Mouse (Mus musculus) embryonic facial prominence, embryonic 10.5 days (tissue): ENCODE results near the gene Gtpbp1. TPM values are rescaled to one million over a fixed set of nuclear protein-coding genes. Genes with fewer than 3 reads are reported as not detected.
A peak's percentile ranks its signal among the peaks of the same experiment; 100 is the strongest.

Experiments
- DNase-seq: peaks from one replicate; pipeline ENCODE4 v3.0.0-alpha.2; 2017; ENCODE audit warnings: low spot score
- H3K27ac ChIP-seq: fragments of 300-500 bp; sonication (generic); replicated peaks from 2 replicates; pipeline ENCODE4 v1.5.1; 2016; ENCODE audit warnings: mild to moderate bottlenecking
- H3K27me3 ChIP-seq: fragments of 300-500 bp; sonication (generic); replicated peaks from 2 replicates; pipeline ENCODE4 v1.6.1; 2016; ENCODE audit warnings: low read depth, mild to moderate bottlenecking; ENCODE audit not compliant: poor library complexity, severe bottlenecking
- H3K36me3 ChIP-seq: fragments of 300-500 bp; sonication (generic); replicated peaks from 2 replicates; pipeline ENCODE4 v1.6.1; 2016; ENCODE audit warnings: mild to moderate bottlenecking, moderate library complexity
- H3K4me1 ChIP-seq: fragments of 300-500 bp; sonication (generic); 2 replicates; pipeline ENCODE4 v1.6.1; 2016
- H3K4me3 ChIP-seq: fragments of 300-500 bp; sonication (generic); 2 replicates; pipeline ENCODE4 v1.5.1; 2016; ENCODE audit warnings: mild to moderate bottlenecking, moderate library complexity
- H3K9me3 ChIP-seq: fragments of 300-500 bp; sonication (generic); 2 replicates; pipeline ENCODE4 v1.6.1; 2016; ENCODE audit warnings: mild to moderate bottlenecking
- WGBS: fragments of 180-500 bp; shearing (Covaris S2); methylation state at CpG from one replicate; pipeline ENCODE4 v1.1.7; 2016; 5-methylcytosine and 5-hydroxymethylcytosine counted together
- polyA plus RNA-seq: library from polyadenylated mRNA; unstranded; fragments of >200 nt; fragmentation: Nextera tagmentation; extraction: Ambion mirVana; gene quantifications from 2 replicates; pipeline ENCODE4 v1.2.1, GENCODE M21; 2016

Gtpbp1 gene
- 47.7 and 51.6 TPM in 2 replicates for polyA plus RNA-seq

DNA sequence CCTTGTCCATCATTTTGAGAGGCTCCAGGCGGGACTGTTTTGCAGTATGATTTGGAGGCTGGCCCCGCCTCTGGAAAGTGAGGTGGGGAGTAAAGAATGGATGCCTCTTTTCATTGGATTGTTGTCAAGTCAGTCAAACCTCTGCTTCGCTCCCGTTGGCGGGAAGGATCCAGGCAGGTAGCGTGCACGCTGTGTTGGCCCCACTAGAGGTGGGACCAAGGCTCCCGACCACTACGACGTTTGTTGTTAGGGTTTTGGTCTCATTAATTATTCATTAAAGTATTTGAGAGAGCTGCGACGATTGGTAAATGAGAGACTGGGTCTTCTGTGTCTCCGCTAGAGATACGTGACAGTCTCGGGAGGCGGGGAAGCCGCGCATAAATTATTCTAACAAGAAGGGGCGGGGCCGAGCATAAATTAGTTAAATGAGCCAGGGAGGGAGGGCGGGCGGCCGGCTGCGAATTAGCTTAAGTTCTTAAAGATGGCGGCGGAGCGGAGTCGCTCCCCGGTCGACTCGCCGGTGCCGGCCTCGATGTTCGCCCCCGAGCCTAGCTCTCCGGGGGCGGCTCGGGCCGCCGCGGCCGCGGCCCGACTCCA lies at the start of gene Gtpbp1:
Gtpbp1 (plus strand) TSS at position 420 of the 597 bp plus-strand sequence.
- Histone ChIP-seq H3K27ac (peak within 1 kb of the TSS; percentile 94), H3K4me1 (peaks cover 59% of the 10 kb centered on the region), H3K27me3 (no peaks in the 10 kb centered on the region), H3K9me3 (no peaks in the 10 kb centered on the region), H3K4me3 (peak within 1 kb of the TSS; percentile 97), H3K36me3 (peaks cover 20% of the 10 kb centered on the region)
- DNase-seq, result peak; percentile 96
- under 1% methylated on average over 45 of the region's 45 CpGs for WGBS

- Histone ChIP-seq H3K4me3 (no peak overlapping the region), H3K36me3 (peaks cover 49% of the 10 kb centered on the region), H3K27ac (no peak overlapping the region), H3K4me1 (no peaks in the 10 kb centered on the region), H3K9me3 (no peaks in the 10 kb centered on the region), H3K27me3 (no peaks in the 10 kb centered on the region)
- WGBS, result 78% methylated on average over 12 of the region's 12 CpGs
- no peak for DNase-seq
Observed at GRCm38 (mm10) chr15:79641135-79641817, 49.4 kb upstream of the Gtpbp1 start.

GRCm38 (mm10) chr15:79645483-79645882 lies 45.2 kb upstream of the Gtpbp1 start:
- Histone ChIP-seq H3K36me3 (peaks cover 46% of the 10 kb centered on the region), H3K4me3 (no peak overlapping the region), H3K27ac (no peak overlapping the region), H3K27me3 (no peaks in the 10 kb centered on the region), H3K4me1 (no peaks in the 10 kb centered on the region), H3K9me3 (no peaks in the 10 kb centered on the region)
- no peak for DNase-seq
- WGBS, result 82% methylated on average over 2 of the region's 2 CpGs

- no peaks in the 10 kb centered on the region for H3K27me3 ChIP-seq
- no peak overlapping the region for H3K27ac ChIP-seq
- H3K4me3 ChIP-seq, result no peak overlapping the region
- WGBS, result 88% methylated on average over 12 of the region's 12 CpGs
- DNase-seq, result no peak
- no peaks in the 10 kb centered on the region for H3K4me1 ChIP-seq
- peaks cover 31% of the 10 kb centered on the region for H3K36me3 ChIP-seq
- H3K9me3 ChIP-seq, result no peaks in the 10 kb centered on the region; the same call in 1 of the 2 replicates
Observed at GRCm38 (mm10) chr15:79648130-79648529, 42.5 kb upstream of the Gtpbp1 start.

DNA sequence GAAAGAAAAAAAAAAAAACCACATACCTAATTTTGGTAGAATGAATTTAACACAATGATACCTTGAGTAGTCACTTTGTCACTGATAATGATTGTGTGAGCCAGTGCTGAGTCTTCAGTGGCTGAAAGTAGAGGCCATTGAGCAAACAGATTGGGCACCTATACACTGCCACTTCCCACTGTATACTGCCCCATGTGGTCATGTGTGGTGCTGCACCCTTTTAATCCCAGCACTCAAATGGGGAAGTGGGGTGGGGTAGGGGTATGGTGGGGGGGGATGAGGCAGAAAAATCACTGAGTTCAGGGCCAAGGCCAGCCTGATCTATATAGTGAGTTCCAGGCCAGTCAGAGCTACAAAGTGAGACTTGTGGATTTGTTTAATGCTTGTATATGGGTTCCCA lies 40.1 kb upstream of the Gtpbp1 start:
- no peaks in the 10 kb centered on the region; the same call in 1 of the 2 replicates for H3K9me3 ChIP-seq
- no peak overlapping the region for H3K4me3 ChIP-seq
- peaks cover 27% of the 10 kb centered on the region for H3K36me3 ChIP-seq
- peak; percentile 53 for DNase-seq
- H3K4me1 ChIP-seq, result no peaks in the 10 kb centered on the region
- H3K27me3 ChIP-seq, result no peaks in the 10 kb centered on the region
- no peak overlapping the region for H3K27ac ChIP-seq

DNA sequence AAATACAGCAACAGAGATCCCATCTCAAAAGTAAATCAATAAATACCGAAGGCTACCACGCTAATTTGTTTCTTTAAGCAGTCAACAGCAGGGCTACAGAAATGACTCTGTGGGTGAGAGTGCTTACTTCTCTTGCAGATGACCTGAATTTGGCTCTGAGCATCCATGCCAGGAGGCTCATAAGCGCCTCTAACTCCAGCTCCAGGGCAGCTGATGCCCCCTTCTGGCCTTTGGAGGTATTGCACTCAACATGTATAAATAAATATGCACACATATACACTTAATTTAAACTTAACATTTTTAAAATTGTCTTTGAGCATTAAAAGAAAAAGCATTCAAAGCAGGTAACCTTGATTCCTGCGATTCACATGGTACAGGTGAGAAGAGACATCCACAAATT lies 39.2 kb upstream of the Gtpbp1 start:
- Histone ChIP-seq H3K27me3 (no peaks in the 10 kb centered on the region), H3K4me3 (no peak overlapping the region), H3K9me3 (no peaks in the 10 kb centered on the region; the same call in 1 of the 2 replicates), H3K36me3 (peaks cover 27% of the 10 kb centered on the region), H3K4me1 (no peaks in the 10 kb centered on the region), H3K27ac (no peak overlapping the region)
- 81% methylated on average over 4 of the region's 4 CpGs for WGBS
- DNase-seq, result no peak

- Histone ChIP-seq H3K27me3 (no peaks in the 10 kb centered on the region), H3K4me3 (no peak overlapping the region), H3K4me1 (peaks cover 11% of the 10 kb centered on the region), H3K9me3 (peaks cover 1% of the 10 kb centered on the region; the same call in 1 of the 2 replicates), H3K36me3 (peaks cover 7% of the 10 kb centered on the region), H3K27ac (no peak overlapping the region)
- WGBS, result 94% methylated on average over 14 of the region's 14 CpGs
- DNase-seq, result no peak
Observed at GRCm38 (mm10) chr15:79656451-79656850, 34.2 kb upstream of the Gtpbp1 start.

- H3K4me1 ChIP-seq, result peaks cover 11% of the 10 kb centered on the region
- peak; percentile 85 for DNase-seq
- peak overlapping the region; percentile 94 for H3K27ac ChIP-seq
- H3K4me3 ChIP-seq, result peak overlapping the region; percentile 82
- WGBS, result 4% methylated on average over 16 of the region's 16 CpGs
- H3K27me3 ChIP-seq, result no peaks in the 10 kb centered on the region
- H3K36me3 ChIP-seq, result peaks cover 22% of the 10 kb centered on the region
- H3K9me3 ChIP-seq, result 0 out of 2 replicates have a peak, but pooled peaks cover 6% of the 10 kb centered on the region
Observed at GRCm38 (mm10) chr15:79657837-79658530, 32.7 kb upstream of the Gtpbp1 start.

DNA sequence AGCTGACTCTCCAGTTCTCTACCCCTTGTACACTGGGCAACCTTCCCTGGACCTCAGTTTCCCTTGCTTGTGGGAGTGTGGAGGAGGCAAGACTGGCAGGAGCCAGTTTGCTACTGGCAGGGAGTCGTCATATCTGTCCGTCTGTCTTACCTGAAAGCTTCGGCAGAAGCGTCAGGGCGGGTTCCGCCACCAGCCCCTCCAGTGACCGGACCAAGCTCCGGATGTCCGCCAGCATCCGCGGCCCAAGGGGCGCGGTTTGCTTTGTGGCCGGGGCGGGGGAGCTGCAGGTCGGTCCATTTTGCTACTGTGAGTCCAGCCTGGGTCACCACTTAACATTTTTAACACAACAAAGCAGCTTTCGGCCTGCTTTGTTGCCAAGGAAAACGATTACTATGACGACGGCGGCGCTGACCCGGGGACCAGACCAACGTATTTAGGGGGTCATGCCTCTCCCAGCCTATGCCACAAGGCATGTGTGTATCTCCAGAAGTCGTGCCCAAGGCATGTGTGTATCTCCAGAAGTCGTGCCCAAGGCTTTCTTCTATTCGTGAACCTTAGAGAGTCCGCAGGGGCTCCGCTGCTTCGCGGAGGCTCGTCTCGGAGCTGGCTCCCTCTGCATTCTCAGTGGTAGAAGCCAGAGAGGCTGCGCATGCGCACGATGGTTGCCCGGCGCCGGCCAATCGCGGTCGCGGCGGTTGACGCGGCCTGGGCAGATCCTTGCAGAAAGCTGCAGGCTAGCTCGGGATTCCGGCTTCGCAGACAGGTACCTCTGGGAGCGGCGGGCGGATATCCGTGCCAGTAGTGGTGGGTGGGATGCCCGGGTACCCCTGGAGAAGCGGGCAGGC lies 31.9 kb upstream of the Gtpbp1 start, which contains the start of the genes Fam227a and Cby1:
Fam227a (minus strand) TSS at position 426 of the 845 bp plus-strand sequence.
Cby1 (plus strand) TSS at position 669 of the 845 bp plus-strand sequence.
- H3K4me1 ChIP-seq, result peaks cover 11% of the 10 kb centered on the region
- DNase-seq, result peak; percentile 97
- WGBS, result under 1% methylated on average over 55 of the region's 55 CpGs
- peak within 1 kb of the TSS; percentile 94 for H3K27ac ChIP-seq
- peaks cover 29% of the 10 kb centered on the region for H3K36me3 ChIP-seq
- H3K27me3 ChIP-seq, result no peaks in the 10 kb centered on the region
- H3K9me3 ChIP-seq, result 0 out of 2 replicates have a peak, but pooled peaks cover 6% of the 10 kb centered on the region
- H3K4me3 ChIP-seq, result peak within 1 kb of the TSS; percentile 82

GRCm38 (mm10) chr15:79661852-79662251 lies 28.8 kb upstream of the Gtpbp1 start:
- no peaks in the 10 kb centered on the region for H3K27me3 ChIP-seq
- H3K4me1 ChIP-seq, result peaks cover 11% of the 10 kb centered on the region
- 70% methylated on average over 4 of the region's 4 CpGs for WGBS
- 0 out of 2 replicates have a peak, but pooled peaks cover 6% of the 10 kb centered on the region for H3K9me3 ChIP-seq
- H3K4me3 ChIP-seq, result no peak overlapping the region
- DNase-seq, result peak; percentile 55
- H3K27ac ChIP-seq, result no peak overlapping the region
- H3K36me3 ChIP-seq, result peaks cover 50% of the 10 kb centered on the region

DNA sequence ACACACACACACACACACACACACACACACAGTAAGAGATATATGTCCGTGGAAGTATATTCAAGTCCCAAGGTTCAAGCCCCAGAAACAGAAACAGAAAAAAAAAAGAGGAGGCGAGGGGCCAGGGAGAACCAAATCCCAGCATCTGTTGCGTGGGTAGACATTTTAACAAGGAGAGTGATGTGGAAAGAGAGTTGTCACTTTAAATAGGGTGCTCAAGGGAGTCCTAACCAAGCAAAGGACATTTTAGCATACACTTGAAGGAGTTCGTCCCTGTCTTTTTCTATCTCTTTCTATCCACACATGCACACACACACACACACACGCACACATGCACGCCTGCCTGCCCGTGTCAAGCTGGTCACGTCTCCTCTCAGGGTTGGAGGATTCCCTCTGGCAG lies 26.0 kb upstream of the Gtpbp1 start:
- H3K27me3 ChIP-seq, result no peaks in the 10 kb centered on the region
- no peak overlapping the region for H3K4me3 ChIP-seq
- peaks cover 4% of the 10 kb centered on the region for H3K4me1 ChIP-seq
- H3K9me3 ChIP-seq, result 0 out of 2 replicates have a peak, but pooled peaks cover 6% of the 10 kb centered on the region
- H3K36me3 ChIP-seq, result peaks cover 64% of the 10 kb centered on the region
- WGBS, result 93% methylated on average over 8 of the region's 8 CpGs
- no peak overlapping the region for H3K27ac ChIP-seq
- no peak for DNase-seq

- no peak overlapping the region for H3K4me3 ChIP-seq
- no peak for DNase-seq
- peaks cover 6% of the 10 kb centered on the region for H3K4me1 ChIP-seq
- 74% methylated on average over 10 of the region's 10 CpGs for WGBS
- no peak overlapping the region for H3K27ac ChIP-seq
- no peaks in the 10 kb centered on the region for H3K27me3 ChIP-seq
- H3K9me3 ChIP-seq, result no peaks in the 10 kb centered on the region
- peaks cover 57% of the 10 kb centered on the region for H3K36me3 ChIP-seq
Observed at GRCm38 (mm10) chr15:79669195-79669594, 21.4 kb upstream of the Gtpbp1 start.
